Mouse (Mus musculus): ENCODE results near the gene E130308A19Rik. TPM values are rescaled to one million over a fixed set of nuclear protein-coding genes. Genes with fewer than 3 reads are reported as not detected.
"Not testable (repeated sequence)": the region's sequence is repeated elsewhere in the genome, so short reads cannot be mapped to it uniquely, and the experiment has no call there.

The E130308A19Rik gene
- polyA plus RNA-seq, 1 experiment from 2014 or later, result 17.7 TPM

DNA sequence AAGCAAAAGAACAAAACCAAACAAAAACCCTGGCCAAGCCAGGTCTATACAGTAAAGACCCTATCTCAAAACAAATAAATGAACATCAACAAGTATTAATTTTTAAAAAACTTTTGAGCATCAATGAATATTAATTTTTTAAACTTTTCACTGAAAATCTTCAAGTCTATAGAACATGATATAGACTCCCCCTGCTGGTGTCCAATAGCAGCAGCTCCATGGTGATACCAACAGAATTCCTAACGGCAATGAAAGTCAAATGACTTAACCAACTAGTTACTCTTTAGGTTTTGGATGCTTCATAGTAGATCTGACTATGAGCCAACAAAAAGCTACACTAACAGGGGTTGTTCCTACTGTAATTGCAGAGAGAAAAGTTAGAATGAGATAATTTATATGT lies 154.6 kb downstream of the E130308A19Rik start:
- H3K4me1 ChIP-seq, result 0 out of 2 replicates have a peak, but pooled peaks cover 3% of the 10 kb centered on the region
- no peak overlapping the region for H3K9ac ChIP-seq
- no peaks in the 10 kb centered on the region for H3K27me3 ChIP-seq (replicated peaks)
- H3K27ac ChIP-seq, result no peak overlapping the region
- H3K4me3 ChIP-seq (replicated peaks), result no peak overlapping the region
- WGBS, result 17% methylated on average over 1 of the region's 1 CpGs
- H3K4me2 ChIP-seq, result no peak overlapping the region
- no peaks in the 10 kb centered on the region for H3K9me3 ChIP-seq
- peaks cover 3% of the 10 kb centered on the region; the same call in 1 of the 2 replicates for H3K36me3 ChIP-seq
- ATAC-seq (ENCODE audit: insufficient read depth, low FRiP score, low read depth), result no peak

DNA sequence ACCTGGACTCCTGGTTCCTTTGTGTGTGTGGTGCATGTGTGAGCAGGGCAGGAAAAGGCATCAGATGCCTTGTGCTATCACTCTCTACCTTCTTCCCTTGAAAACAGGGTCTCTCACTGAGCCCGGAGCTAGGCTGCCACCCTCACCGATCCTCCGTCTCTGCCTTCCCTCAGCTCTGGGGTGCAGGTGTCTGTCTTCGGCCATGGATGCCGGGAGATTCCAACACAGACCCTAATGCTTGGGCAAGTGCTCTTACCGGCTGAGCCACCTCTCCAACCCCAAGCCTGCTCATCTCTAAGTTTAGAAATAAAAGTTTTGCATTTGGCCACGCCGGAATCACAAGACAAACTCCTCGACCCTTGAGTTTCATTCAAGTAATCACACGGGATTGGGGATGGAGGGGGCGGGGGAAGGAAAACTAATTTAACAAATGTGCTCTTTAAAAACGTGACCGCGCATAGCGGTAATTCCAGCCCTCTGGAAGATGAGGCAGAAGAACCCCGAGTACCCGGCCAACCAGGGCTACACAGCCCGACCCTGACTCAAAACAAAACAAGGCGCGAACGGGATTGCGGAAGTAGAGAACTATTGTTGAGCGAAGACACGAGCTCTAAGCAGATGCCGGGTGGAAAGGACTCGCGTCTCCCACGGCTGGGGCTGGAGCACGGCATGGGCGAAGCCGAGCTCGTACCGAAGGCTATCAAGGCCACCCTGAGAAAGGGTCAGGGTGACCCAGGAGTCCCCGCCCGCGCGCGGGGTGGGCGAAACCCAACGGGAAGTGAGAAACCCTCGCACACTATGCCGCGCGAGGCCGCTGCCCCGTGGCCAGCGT lies 157.1 kb downstream of the E130308A19Rik start:
- H3K36me3 ChIP-seq, result no peaks in the 10 kb centered on the region
- H3K9ac ChIP-seq, result peak overlapping the region; percentile 85
- H3K9me3 ChIP-seq, result no peaks in the 10 kb centered on the region
- 0 out of 2 replicates have a peak, but pooled peaks cover 3% of the 10 kb centered on the region for H3K4me1 ChIP-seq
- H3K4me3 ChIP-seq (replicated peaks), result peak overlapping the region; percentile 97
- ATAC-seq (ENCODE audit: insufficient read depth, low FRiP score, low read depth), result peak; percentile 51
- H3K4me2 ChIP-seq, result peak overlapping the region; percentile 90
- H3K27ac ChIP-seq, result peak overlapping the region; percentile 72; the same call in 1 of the 2 replicates
- no peaks in the 10 kb centered on the region for H3K27me3 ChIP-seq (replicated peaks)
- under 1% methylated on average over 47 of the region's 47 CpGs for WGBS

GRCm38 (mm10) chr4:59783685-59784279 lies 157.8 kb downstream of the E130308A19Rik start:
- under 1% methylated on average over 36 of the region's 36 CpGs for WGBS
- H3K9me3 ChIP-seq, result no peaks in the 10 kb centered on the region
- no peaks in the 10 kb centered on the region for H3K27me3 ChIP-seq (replicated peaks)
- no peaks in the 10 kb centered on the region for H3K36me3 ChIP-seq
- peak; percentile 93 for ATAC-seq (ENCODE audit: insufficient read depth, low FRiP score, low read depth)
- H3K4me2 ChIP-seq, result peak overlapping the region; percentile 90
- 0 out of 2 replicates have a peak, but pooled peaks cover 3% of the 10 kb centered on the region for H3K4me1 ChIP-seq
- peak overlapping the region; percentile 97 for H3K4me3 ChIP-seq (replicated peaks)
- H3K9ac ChIP-seq, result peak overlapping the region; percentile 85
- peak overlapping the region; percentile 72; the same call in 1 of the 2 replicates for H3K27ac ChIP-seq

GRCm38 (mm10) chr4:59785412-59785811 lies 159.4 kb downstream of the E130308A19Rik start:
- ATAC-seq (ENCODE audit: insufficient read depth, low FRiP score, low read depth), result no peak
- H3K36me3 ChIP-seq, result no peaks in the 10 kb centered on the region
- no peaks in the 10 kb centered on the region for H3K9me3 ChIP-seq
- H3K9ac ChIP-seq, result no peak overlapping the region
- no peaks in the 10 kb centered on the region for H3K27me3 ChIP-seq (replicated peaks)
- 20% methylated on average over 2 of the region's 2 CpGs for WGBS
- no peak overlapping the region for H3K4me3 ChIP-seq (replicated peaks)
- H3K27ac ChIP-seq, result no peak overlapping the region
- no peaks in the 10 kb centered on the region for H3K4me1 ChIP-seq
- no peak overlapping the region for H3K4me2 ChIP-seq

- Histone ChIP-seq H3K9ac (no peak overlapping the region), H3K4me3 (replicated peaks) (no peak overlapping the region), H3K4me1 (no peaks in the 10 kb centered on the region), H3K36me3 (no peaks in the 10 kb centered on the region), H3K27me3 (replicated peaks) (no peaks in the 10 kb centered on the region), H3K9me3 (no peaks in the 10 kb centered on the region), H3K27ac (no peak overlapping the region), H3K4me2 (no peak overlapping the region)
- WGBS, result 1% methylated on average over 7 of the region's 7 CpGs
- ATAC-seq (ENCODE audit: insufficient read depth, low FRiP score, low read depth), result no peak
Measured at GRCm38 (mm10) chr4:59786661-59787060, 160.7 kb downstream of the E130308A19Rik start.

DNA sequence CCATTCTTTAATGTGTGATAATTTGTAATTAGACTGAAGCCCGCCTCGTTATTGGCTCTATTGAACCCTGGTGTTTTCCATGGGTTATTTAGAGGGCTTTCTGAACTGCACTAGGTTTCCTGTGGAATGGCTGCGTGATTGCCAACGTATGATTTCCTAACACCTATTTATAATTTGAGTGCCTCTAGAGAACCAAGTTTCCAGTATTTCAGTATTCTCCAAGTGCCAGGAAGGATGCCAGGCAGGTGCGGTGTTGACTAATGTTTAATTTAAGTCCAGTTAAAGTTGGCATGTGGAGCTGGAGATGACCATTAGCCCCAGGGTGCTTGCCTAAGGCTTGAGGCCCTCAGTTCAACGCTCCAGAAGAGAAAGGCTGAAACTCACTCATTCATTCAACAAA lies 161.1 kb downstream of the E130308A19Rik start:
- Histone ChIP-seq H3K9me3 (no peaks in the 10 kb centered on the region), H3K4me3 (replicated peaks) (no peak overlapping the region), H3K36me3 (no peaks in the 10 kb centered on the region), H3K9ac (no peak overlapping the region), H3K4me2 (no peak overlapping the region), H3K27ac (no peak overlapping the region), H3K27me3 (replicated peaks) (no peaks in the 10 kb centered on the region), H3K4me1 (no peaks in the 10 kb centered on the region)
- ATAC-seq (ENCODE audit: insufficient read depth, low FRiP score, low read depth), result no peak
- WGBS, result 67% methylated on average over 6 of the region's 6 CpGs

- Histone ChIP-seq H3K4me2 (no peak overlapping the region), H3K4me1 (no peaks in the 10 kb centered on the region), H3K36me3 (no peaks in the 10 kb centered on the region), H3K27me3 (replicated peaks) (no peaks in the 10 kb centered on the region), H3K9me3 (no peaks in the 10 kb centered on the region), H3K9ac (no peak overlapping the region), H3K27ac (no peak overlapping the region), H3K4me3 (replicated peaks) (no peak overlapping the region)
- peak; percentile 76; the same call in 1 of the 2 replicates for ATAC-seq (ENCODE audit: insufficient read depth, low FRiP score, low read depth)
Measured at GRCm38 (mm10) chr4:59789015-59789414, 163.0 kb downstream of the E130308A19Rik start.

GRCm38 (mm10) chr4:59793626-59794025 lies 167.6 kb downstream of the E130308A19Rik start:
- H3K9me3 ChIP-seq; ATAC-seq (ENCODE audit: insufficient read depth, low FRiP score, low read depth); H3K36me3 ChIP-seq; H3K4me3 ChIP-seq (replicated peaks); H3K9ac ChIP-seq; H3K4me1 ChIP-seq; H3K27me3 ChIP-seq (replicated peaks); H3K27ac ChIP-seq; H3K4me2 ChIP-seq: not testable (repeated sequence)
- 82% methylated on average over 2 of the region's 2 CpGs for WGBS

DNA sequence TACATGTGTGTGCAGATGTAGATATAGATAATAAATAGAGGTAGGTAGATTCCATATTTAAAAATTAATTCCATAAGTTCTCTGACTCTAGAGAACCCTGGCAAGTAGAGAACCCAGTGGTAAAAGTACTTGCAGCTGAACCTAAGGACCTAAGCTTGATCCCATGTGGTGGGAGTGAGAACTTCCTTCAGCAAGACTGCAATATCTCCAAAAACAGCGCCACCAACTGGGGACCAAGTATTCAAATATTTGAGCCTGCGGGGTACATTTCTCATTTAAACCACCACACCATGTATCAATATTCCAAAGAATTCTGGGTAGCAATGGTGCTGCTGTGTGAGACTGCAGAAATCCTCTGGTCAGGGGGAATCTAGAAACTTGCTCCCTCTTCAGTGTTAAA lies 168.1 kb downstream of the E130308A19Rik start:
- H3K4me3 ChIP-seq (replicated peaks), result no peak overlapping the region
- ATAC-seq (ENCODE audit: insufficient read depth, low FRiP score, low read depth), result no peak
- H3K9ac ChIP-seq, result no peak overlapping the region
- H3K27ac ChIP-seq, result no peak overlapping the region
- no peaks in the 10 kb centered on the region for H3K36me3 ChIP-seq
- no peaks in the 10 kb centered on the region for H3K27me3 ChIP-seq (replicated peaks)
- no peak overlapping the region for H3K4me2 ChIP-seq
- no peaks in the 10 kb centered on the region for H3K4me1 ChIP-seq
- H3K9me3 ChIP-seq, result no peaks in the 10 kb centered on the region
- WGBS, result 68% methylated on average over 2 of the region's 2 CpGs

DNA sequence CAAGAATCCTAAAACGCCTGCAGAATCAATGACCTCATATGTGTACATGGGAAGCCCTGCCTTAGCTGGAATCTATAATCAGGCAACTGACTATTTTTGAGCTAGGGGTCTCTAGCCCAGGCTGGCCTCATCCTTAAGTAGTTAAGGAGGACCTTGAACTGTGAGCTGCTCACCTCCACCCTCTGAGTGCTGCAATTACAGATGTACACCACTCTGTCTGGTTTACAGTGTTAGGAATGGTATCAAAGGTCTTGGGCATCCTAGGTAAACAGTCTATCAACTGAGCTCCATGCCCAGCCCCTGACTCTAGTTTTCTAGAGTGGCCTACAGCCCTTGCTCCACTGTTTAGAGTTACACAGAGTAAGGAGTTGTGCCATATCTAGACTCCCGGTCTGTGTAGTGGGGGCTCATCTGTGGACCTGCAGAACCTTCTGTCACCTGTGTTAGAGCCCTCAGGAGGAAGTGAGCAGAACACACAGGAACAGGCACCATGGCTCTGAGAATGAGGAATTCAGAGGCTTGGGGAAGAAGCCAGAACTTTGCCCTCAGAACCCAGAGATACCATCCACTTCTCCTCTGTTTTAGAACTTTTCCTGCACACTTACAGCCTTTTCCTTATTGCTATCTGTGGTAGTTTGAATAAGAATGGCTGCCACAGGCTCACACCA lies 169.9 kb downstream of the E130308A19Rik start:
- H3K27me3 ChIP-seq (replicated peaks), result no peaks in the 10 kb centered on the region
- H3K4me2 ChIP-seq, result no peak overlapping the region
- H3K36me3 ChIP-seq, result no peaks in the 10 kb centered on the region
- H3K4me3 ChIP-seq (replicated peaks), result no peak overlapping the region
- no peak for ATAC-seq (ENCODE audit: insufficient read depth, low FRiP score, low read depth)
- H3K27ac ChIP-seq, result no peak overlapping the region
- no peaks in the 10 kb centered on the region for H3K4me1 ChIP-seq
- no peaks in the 10 kb centered on the region for H3K9me3 ChIP-seq
- H3K9ac ChIP-seq, result no peak overlapping the region
- 63% methylated on average over 2 of the region's 2 CpGs for WGBS

DNA sequence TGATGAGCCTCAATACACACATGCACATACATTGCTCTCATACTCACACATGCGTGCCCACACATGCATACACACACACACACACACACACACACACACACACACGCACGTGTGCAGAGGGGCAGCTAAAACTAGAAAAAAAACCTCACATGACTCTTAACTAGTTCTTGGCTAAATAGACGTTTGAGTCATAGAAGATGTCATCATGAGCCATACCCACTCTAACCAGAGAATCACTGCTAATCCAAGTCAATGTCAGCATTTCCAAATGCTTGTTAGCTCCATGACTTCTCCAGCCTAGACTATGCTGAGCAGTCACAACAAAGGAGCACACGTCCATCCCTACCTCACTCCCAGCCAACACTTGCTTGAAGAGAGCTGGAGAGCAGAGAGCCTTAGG lies 174.2 kb downstream of the E130308A19Rik start:
- no peaks in the 10 kb centered on the region for H3K36me3 ChIP-seq
- H3K4me1 ChIP-seq, result 0 out of 2 replicates have a peak, but pooled peaks cover 3% of the 10 kb centered on the region
- no peak overlapping the region for H3K4me3 ChIP-seq (replicated peaks)
- no peaks in the 10 kb centered on the region for H3K27me3 ChIP-seq (replicated peaks)
- H3K9me3 ChIP-seq, result no peaks in the 10 kb centered on the region
- no peak overlapping the region for H3K27ac ChIP-seq
- H3K4me2 ChIP-seq, result no peak overlapping the region
- no peak overlapping the region for H3K9ac ChIP-seq
- no peak for ATAC-seq (ENCODE audit: insufficient read depth, low FRiP score, low read depth)
- WGBS, result 71% methylated on average over 5 of the region's 5 CpGs

- H3K4me1 ChIP-seq, result 0 out of 2 replicates have a peak, but pooled peaks cover 4% of the 10 kb centered on the region
- no peak within 1 kb of the TSS for H3K27ac ChIP-seq
- H3K27me3 ChIP-seq (replicated peaks), result no peaks in the 10 kb centered on the region
- ATAC-seq (ENCODE audit: insufficient read depth, low FRiP score, low read depth), result no peak
- H3K4me3 ChIP-seq (replicated peaks), result no peak within 1 kb of the TSS
- no peaks in the 10 kb centered on the region for H3K36me3 ChIP-seq
- H3K9me3 ChIP-seq, result no peaks in the 10 kb centered on the region
- H3K9ac ChIP-seq, result no peak within 1 kb of the TSS
- H3K4me2 ChIP-seq, result no peak within 1 kb of the TSS
Measured at GRCm38 (mm10) chr4:59801489-59801888, 175.5 kb downstream of the E130308A19Rik start, which contains the start of gene Inip. Gene Inip, minus strand, starts transcription at chr4:59801589.

All from stomach, embryonic 15.5 days (tissue).